Mouse (Mus musculus) embryo, embryonic 11.5 days (tissue): Measurements from ENCODE around the gene Ptgfrn.

Experiments used
- DNase-seq: peaks from one replicate; pipeline ENCODE4 v3.0.0-alpha.2; 2012; ENCODE audit warnings: low read depth, low spot score

Ptgfrn gene

DNA sequence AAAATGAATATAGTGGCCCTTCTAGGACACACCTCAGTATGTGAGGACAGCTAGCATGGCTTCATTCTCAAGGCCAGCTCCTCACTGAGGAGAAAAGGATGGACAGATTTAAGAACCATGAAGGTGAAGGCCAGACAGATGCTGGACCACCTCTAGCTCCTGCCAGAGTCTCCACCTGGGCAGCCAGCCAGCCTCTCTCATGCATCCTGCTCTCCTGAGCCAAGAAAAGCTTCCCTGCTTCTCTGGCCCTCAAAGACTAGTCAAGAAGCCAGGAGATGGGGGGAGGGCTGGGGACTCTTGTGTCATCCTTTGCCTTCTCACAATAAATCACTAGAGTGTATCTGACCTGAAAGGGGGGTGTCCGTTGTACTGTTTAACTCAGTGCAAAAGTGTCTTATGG lies 31.7 kb downstream of the Ptgfrn start:
- no peak for DNase-seq

DNA sequence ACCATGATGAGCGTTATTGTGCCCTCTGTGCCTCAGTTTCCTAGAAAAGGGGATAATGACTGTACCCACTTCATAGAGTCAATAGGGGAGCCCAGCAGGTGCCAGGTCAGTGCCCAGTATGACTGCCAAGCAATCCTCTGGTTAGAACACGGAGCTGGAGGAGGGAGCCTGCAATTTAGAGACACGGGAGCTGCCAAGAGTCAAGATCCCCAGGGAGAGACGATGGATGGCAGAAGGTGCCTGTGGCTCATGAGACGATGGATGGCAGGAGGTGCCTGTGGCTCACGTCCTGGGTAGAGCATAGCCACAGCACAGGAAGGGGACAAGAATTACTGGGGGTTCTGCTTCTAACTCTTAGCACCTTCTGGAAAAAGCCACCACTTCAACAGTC lies 32.4 kb downstream of the Ptgfrn start:
- no peak for DNase-seq

DNA sequence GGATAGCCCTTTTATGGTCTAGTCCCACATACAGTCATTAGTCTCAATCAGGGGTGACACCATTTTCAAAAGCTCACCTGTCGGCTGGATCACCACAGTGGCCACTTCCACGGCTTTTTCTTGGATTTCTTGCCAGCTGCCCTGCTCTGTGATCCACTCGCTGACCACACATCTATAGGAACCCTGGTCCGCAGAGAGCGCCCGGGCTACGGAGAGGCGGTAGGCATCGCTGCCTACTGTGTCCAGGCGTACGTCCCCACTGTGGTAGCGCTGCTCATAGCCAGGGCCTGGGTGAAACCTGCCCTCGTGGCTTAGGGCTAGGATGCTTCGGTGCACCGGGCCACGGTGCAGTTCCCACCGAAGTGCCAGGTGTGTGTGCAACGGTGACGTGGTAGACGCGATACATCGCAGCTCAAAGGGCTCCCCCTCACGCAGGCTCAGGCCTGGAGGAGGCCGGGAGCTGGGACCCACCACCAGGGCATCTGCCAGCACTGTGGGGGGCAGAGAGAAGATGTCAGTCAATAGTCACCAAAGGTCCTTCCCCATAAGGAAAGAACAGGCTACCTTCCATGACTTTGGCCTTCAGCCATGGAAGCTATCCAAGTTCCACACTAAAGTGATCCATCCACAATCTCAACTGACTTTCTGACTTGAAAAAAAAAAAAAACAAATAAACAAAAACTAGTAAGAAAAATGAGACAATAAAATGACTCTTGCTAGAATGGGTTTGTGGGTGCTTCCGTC lies 32.9 kb downstream of the Ptgfrn start:
- DNase-seq: no peak

GRCm38 (mm10) chr3:101075866-101076265 lies 34.2 kb downstream of the Ptgfrn start:
- no peak for DNase-seq

DNA sequence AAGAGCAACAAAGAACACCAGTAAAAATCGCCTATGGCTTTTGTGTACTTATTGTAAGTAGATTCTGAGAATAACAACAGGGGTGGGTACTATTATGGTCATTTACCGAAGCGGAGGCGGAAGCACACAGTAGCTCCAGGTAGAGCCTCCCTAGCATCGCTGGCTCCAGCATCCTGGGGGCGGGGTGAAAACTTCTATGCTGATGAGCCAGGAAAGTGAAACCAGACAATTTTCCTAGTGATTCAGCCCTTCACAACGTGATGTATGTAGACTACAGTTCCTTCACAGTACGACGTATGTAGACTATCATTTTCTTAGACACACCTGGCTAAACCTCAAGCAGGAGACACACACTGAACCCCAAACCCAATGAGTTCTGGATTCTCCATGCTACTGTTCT lies 36.7 kb downstream of the Ptgfrn start:
- DNase-seq: no peak

- no peak for DNase-seq
Observed at GRCm38 (mm10) chr3:101072506-101073215, 37.4 kb downstream of the Ptgfrn start.

- no peak for DNase-seq
Observed at GRCm38 (mm10) chr3:101071576-101071975, 38.5 kb downstream of the Ptgfrn start.

GRCm38 (mm10) chr3:101070796-101071235 lies 39.3 kb downstream of the Ptgfrn start:
- no peak for DNase-seq

DNA sequence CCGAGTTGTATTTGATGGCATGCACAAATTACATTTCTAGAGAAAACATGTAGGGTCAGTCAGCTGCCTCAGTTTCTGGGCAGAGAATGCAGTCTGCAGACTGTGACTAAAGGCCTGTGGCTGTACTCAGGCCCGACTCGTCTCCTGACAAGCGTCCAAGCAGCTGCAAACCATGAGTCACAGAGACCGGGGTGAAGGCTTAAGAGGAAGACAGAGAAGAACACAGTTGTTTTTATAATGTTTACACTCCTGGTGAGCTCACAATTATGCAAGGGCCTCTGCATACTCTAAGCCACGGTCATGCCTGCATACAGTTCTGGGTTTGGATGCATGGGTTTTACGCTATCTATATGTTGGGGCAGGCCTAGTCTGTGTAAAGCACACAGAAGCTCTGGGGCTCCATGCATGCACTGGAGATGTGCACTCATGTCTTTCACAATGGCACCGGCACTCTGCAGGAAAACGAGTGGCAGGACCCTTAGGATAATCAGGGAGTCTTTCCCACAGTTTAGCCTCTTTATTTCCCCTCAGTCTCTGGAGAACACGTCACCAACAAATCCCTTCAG lies 39.8 kb downstream of the Ptgfrn start:
- no peak for DNase-seq

- no peak for DNase-seq
Observed at GRCm38 (mm10) chr3:101068701-101069100, 41.4 kb downstream of the Ptgfrn start.

DNA sequence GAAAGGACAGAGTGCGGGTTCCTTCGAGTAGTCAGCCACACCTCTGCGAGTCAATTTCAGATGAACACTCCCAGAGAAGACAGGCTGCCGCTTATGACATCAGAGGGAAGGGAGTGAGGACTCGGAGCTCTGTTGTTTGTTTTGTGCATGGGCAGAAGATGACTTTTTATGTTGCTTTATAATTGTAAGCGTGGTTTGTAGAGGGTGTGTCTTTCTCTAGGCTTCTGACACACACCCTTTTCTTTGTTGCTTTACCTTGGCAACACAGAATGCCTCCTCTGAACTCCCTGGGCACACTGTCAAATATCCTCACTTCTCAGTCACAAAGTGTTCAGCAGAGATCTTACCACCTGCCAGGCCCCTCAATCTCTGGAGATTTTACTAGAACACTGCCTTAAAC lies 43.9 kb downstream of the Ptgfrn start:
- DNase-seq: no peak

GRCm38 (mm10) chr3:101061865-101062585 lies 48.1 kb downstream of the Ptgfrn start:
- DNase-seq: no peak

DNA sequence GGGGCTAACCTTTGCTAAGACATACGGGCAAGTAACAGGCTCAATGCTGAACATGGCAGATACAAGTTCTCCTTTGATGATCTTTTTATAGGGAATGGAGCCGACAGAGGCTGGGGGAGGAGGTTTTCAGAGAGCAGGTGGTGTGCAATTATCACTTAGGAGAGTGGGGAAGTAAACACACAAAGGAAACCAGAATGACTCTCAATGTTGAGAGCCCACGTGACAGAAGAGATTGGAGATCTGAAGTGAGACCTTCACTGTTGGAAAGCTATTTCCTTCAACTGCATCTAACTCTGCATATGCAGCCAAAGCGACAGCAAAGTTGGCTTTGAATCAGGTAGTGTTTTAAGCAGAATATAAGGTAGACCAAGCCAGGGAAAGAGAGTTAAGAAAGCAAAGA lies 50.9 kb downstream of the Ptgfrn start:
- no peak for DNase-seq

DNA sequence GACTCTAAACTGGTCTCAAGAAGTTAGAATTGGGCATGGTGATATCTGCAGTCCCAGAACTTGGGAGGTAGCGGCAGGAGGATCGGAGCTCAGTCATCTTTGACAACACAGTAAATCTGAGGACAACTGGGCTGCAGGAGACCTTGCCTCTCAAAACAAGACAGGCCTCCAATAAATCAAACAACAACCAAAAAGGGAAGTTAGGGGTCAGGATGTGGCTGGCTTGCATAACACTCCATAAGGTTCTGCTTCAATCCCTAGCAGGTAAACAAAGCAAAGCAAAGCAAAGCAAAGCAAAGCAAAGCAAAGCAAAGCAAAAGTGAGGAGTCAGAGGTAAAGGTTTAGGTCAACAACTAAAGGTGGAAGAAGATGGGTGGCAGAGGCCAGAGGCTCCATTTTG lies 51.9 kb downstream of the Ptgfrn start:
- no peak for DNase-seq

DNA sequence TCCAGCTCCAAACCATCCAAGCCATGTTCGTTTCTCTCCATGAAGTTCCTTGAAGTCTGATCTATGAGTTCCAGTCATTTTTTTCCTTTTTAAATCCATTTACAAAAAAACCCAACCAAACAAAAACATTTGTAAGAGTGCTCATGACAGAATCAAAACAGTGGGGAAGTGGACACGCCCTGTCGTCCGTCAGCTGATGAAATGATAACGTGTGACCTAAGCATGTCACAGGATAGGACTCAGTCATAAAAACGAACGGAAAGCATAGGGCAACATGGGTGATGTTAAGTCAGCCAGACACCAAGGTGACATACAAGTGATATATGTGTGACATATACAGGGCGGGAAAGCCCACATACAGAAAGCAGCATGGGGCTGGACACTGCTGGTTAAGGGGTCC lies 54.9 kb downstream of the Ptgfrn start:
- no peak for DNase-seq

- DNase-seq: no peak
Observed at GRCm38 (mm10) chr3:101051601-101052000, 58.5 kb downstream of the Ptgfrn start.

DNA sequence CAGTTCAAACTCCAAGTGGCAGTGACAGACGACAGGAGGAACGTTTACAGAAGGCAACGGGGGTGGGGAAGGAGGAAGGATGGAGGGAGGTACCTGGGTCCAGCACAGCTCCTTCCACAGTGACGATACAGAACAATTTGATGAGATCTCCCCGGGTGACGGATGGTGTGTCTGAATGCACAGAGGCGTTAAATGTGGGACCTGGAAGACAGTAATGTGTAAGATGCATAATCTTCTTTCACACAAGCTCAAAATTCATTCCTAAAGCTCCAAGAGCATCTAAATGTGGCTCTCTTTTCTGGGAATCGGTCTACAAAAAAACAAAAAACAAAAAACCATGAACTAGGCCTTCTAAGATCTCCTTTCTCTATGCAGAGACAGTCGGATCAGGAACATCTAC lies 60.1 kb downstream of the Ptgfrn start:
- DNase-seq: no peak

- DNase-seq: no peak
Observed at GRCm38 (mm10) chr3:101048781-101049180, 61.3 kb downstream of the Ptgfrn start.

DNA sequence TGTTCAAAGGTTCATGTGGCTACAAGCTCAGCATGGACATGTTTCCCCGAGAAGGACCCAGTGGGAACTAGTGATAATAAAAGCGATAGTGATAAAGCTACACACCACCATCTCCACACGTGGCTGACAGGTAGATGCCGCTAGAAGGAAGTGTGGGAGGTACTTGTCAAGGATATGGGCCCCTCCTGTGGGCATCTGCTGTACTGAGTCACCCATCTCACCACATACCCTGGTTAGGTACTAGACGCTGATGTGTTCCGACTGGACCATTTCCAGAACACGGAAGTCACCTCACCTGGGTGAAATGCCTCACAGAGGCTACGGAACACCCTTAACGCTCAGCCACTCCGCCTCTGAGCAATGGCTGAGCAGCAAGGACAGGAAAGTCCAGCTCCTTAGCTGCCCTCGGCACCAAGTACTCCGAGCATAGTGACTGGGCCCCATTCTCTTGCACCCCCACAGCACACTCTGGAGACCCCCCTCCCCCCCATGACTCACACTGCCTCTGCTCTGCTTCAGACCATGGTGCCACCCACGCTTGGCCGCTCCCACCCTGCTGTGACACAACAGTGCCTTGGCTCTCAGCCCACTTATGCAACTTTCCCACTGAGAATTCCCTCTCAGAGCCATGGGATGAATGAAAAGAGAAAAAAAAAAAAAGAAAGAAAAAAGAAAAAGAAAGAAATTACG lies 62.3 kb downstream of the Ptgfrn start:
- no peak for DNase-seq

DNA sequence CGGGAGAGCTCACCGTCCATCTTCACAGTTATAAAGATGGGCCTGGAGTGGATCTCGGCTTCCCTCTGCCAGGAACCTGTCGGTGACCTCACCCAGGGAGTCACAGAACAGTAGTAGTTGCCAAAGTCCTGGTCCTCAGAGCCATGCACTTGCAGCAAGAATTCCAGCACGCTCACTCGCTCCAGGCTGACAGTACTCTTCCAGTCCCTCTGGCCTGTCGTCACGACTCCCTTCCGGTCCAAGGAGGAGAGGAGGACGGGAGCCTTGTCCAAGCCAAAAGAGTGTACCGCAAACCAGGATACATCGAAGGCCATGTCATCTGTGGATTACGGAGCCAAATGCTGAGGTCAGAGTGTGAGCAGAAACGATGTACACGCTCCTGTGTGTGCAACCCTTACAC lies 64.6 kb downstream of the Ptgfrn start:
- DNase-seq: no peak

DNA sequence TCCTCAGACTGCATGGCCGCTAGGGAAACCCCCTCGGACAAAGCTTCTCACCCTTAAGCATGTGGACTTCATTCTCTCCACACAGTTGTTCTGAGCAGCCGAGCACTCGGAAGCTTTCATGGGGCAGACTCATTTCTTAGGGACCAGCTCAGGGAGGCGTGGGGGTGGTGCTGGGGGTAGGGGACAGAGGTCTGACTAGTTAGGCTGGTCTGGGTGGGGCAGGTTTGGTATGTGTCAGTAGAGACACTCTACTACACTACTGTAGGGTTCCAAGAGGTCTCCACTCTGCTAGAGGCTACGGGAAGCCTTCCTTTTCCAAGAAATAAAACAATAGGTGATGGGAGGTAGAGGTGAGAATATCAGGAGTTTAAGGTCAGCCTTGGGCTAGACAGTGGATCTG lies 65.4 kb downstream of the Ptgfrn start:
- DNase-seq: no peak

DNA sequence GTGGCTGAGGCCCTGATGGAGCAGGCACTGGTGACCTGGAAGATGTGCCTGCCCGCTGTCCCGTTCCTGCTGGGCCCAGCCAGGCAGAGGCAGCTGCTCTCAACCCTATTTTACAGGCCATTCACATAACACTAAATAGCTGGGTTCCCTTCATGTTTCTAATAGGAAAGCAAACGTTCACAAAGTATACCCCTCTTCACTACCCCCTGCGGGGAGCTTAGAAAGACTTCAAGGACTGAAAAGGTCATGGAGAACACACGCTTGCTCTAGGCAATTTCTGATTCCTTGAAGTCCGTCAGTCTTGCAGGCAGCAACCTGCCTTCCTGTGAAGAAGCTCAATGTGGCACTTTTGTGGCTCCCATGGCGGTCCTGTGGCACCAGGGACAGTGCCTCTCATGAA lies 68.1 kb downstream of the Ptgfrn start:
- no peak for DNase-seq
